Mouse (Mus musculus) MEL (cell line): ENCODE measurements around the gene Bach2. TPM values are rescaled to one million over a fixed set of nuclear protein-coding genes. Genes with fewer than 3 reads are reported as not detected.

Experiments used
- DNase-seq: peaks from one replicate; pipeline ENCODE4 v3.0.0; 2011; ENCODE audit warnings: low read depth, low spot score
- H3K27ac ChIP-seq: 2 replicates; pipeline ENCODE4 v1.5.1; 2012; ENCODE audit warnings: low read depth, mild to moderate bottlenecking, control low read depth, low read length, moderate library complexity; ENCODE audit not compliant: control insufficient read depth
- H3K27me3 ChIP-seq, 2 experiments: fragments of 150-350 bp in 1 of 2; sonication (generic) in 1 of 2; 2 replicates each; pipeline ENCODE4 v1.6.1; 2012; ENCODE audit warnings: low read length in 2 of 2, mild to moderate bottlenecking in 2 of 2, improper control_type of control experiment in 1 of 2, moderate library complexity in 1 of 2; ENCODE audit not compliant: insufficient read depth in 2 of 2, control insufficient read depth in 1 of 2
- H3K36me3 ChIP-seq, 2 experiments: 2 replicates each; pipeline ENCODE4 v1.6.1; 2012 to 2014; ENCODE audit warnings: low read length in 2 of 2, improper control_type of control experiment in 1 of 2, inconsistent platforms in 1 of 2, mild to moderate bottlenecking in 1 of 2; ENCODE audit not compliant: insufficient read depth in 2 of 2, control insufficient read depth in 1 of 2
- H3K4me1 ChIP-seq, 2 experiments: fragments of 150-350 bp in 1 of 2; sonication (generic) in 1 of 2; 2 replicates each; pipeline ENCODE4 v1.6.1; 2012; ENCODE audit warnings: low read length in 2 of 2, improper control_type of control experiment in 1 of 2, mild to moderate bottlenecking in 1 of 2; ENCODE audit not compliant: insufficient read depth in 2 of 2, control insufficient read depth in 1 of 2
- H3K4me3 ChIP-seq, 2 experiments: fragments of 150-350 bp in 1 of 2; sonication (generic) in 1 of 2; 2 replicates each; pipeline ENCODE4 v1.5.1; 2012; ENCODE audit warnings: low read depth in 2 of 2, low read length in 2 of 2, mild to moderate bottlenecking in 2 of 2, moderate library complexity in 2 of 2, control low read depth in 1 of 2, improper control_type of control experiment in 1 of 2; ENCODE audit not compliant: control insufficient read depth in 1 of 2, insufficient read depth in 1 of 2
- H3K79me2 ChIP-seq: 2 replicates; pipeline ENCODE4 v1.6.1; 2012; ENCODE audit warnings: mild to moderate bottlenecking, low read length, moderate library complexity; ENCODE audit not compliant: control insufficient read depth, poor library complexity, insufficient read depth
- H3K9ac ChIP-seq: 2 replicates; pipeline ENCODE4 v1.6.1; 2012; ENCODE audit warnings: low read depth, mild to moderate bottlenecking, control low read depth, low read length, moderate library complexity; ENCODE audit not compliant: control insufficient read depth, poor library complexity, severe bottlenecking
- H3K9me3 ChIP-seq: fragments of 150-350 bp; sonication (generic); replicated peaks from 2 replicates; pipeline ENCODE4 v1.6.1; 2012; ENCODE audit warnings: mild to moderate bottlenecking, low read length, improper control_type of control experiment, moderate library complexity; ENCODE audit not compliant: insufficient read depth
- CHD1 ChIP-seq: IDR thresholded peaks from 2 replicates; pipeline ENCODE4 v1.6.1; 2012; ENCODE audit warnings: low read depth, mild to moderate bottlenecking, inconsistent platforms, low read length, improper control_type of control experiment
- CHD2 ChIP-seq: IDR thresholded peaks from 2 replicates; pipeline ENCODE4 v1.6.1; 2011; ENCODE audit warnings: low read length, improper control_type of control experiment
- CTCF ChIP-seq, 3 experiments: IDR thresholded peaks in 2 of 3; conservative IDR thresholded peaks in 1 of 3; 2 replicates each; pipeline ENCODE4 v1.5.1; 2011 to 2012; ENCODE audit warnings: low read length in 3 of 3, low read depth in 2 of 3, mild to moderate bottlenecking in 2 of 3, improper control_type of control experiment in 1 of 3, inconsistent platforms in 1 of 3, mixed read lengths in 1 of 3, moderate library complexity in 1 of 3; ENCODE audit not compliant: control insufficient read depth in 1 of 3, insufficient read depth in 1 of 3, poor library complexity in 1 of 3, severe bottlenecking in 1 of 3
- EP300 ChIP-seq, 2 experiments: IDR thresholded peaks; 2 replicates each; pipeline ENCODE4 v1.6.1; 2011; ENCODE audit warnings: improper control_type of control experiment in 2 of 2, low read length in 2 of 2, low read depth in 1 of 2, mild to moderate bottlenecking in 1 of 2
- GATA1 ChIP-seq: IDR thresholded peaks from 2 replicates; pipeline ENCODE4 v1.6.1; 2011; ENCODE audit warnings: low read depth, low read length, improper control_type of control experiment
- HCFC1 ChIP-seq: IDR thresholded peaks from 2 replicates; pipeline ENCODE4 v1.6.1; 2012; ENCODE audit warnings: low read depth, mild to moderate bottlenecking, inconsistent platforms, low read length, improper control_type of control experiment, moderate library complexity
- JUND ChIP-seq: IDR thresholded peaks from 2 replicates; pipeline ENCODE4 v1.6.1; 2011; ENCODE audit warnings: low read depth, mild to moderate bottlenecking, improper control_type of control experiment, low read length
- MAFK ChIP-seq: IDR thresholded peaks from 2 replicates; pipeline ENCODE4 v1.6.1; 2011; ENCODE audit warnings: low read depth, mild to moderate bottlenecking, low read length, improper control_type of control experiment, borderline replicate concordance
- MAZ ChIP-seq: IDR thresholded peaks from 2 replicates; pipeline ENCODE4 v1.6.1; 2012; ENCODE audit warnings: low read depth, mild to moderate bottlenecking, inconsistent platforms, low read length, improper control_type of control experiment
- MEF2A ChIP-seq: IDR thresholded peaks from 2 replicates; pipeline ENCODE4 v1.6.1; 2014; ENCODE audit warnings: low read depth, mild to moderate bottlenecking, inconsistent platforms, low read length, improper control_type of control experiment; ENCODE audit not compliant: poor library complexity, insufficient replicate concordance, severe bottlenecking; ENCODE audit errors: extremely low read depth
- MYB ChIP-seq: IDR thresholded peaks from 2 replicates; pipeline ENCODE4 v1.6.1; 2011; ENCODE audit warnings: mild to moderate bottlenecking, low read depth, low read length, improper control_type of control experiment
- MYC ChIP-seq: IDR thresholded peaks from 2 replicates; pipeline ENCODE4 v1.6.1; 2011; ENCODE audit warnings: low read depth, mild to moderate bottlenecking, low read length, improper control_type of control experiment, moderate library complexity
- NRF1 ChIP-seq: IDR thresholded peaks from 2 replicates; pipeline ENCODE4 v1.6.1; 2014; ENCODE audit warnings: low read depth, mild to moderate bottlenecking, inconsistent platforms, low read length, improper control_type of control experiment, moderate library complexity; ENCODE audit not compliant: poor library complexity, insufficient read depth, severe bottlenecking
- POLR2AphosphoS5 ChIP-seq: IDR thresholded peaks from 2 replicates; pipeline ENCODE4 v1.6.1; 2012; ENCODE audit warnings: low read depth, borderline replicate concordance, mild to moderate bottlenecking, inconsistent platforms, low read length, moderate library complexity, mixed read lengths
- RAD21 ChIP-seq: IDR thresholded peaks from 2 replicates; pipeline ENCODE4 v1.6.1; 2011; ENCODE audit warnings: mild to moderate bottlenecking, low read depth, low read length, improper control_type of control experiment
- SIN3A ChIP-seq: IDR thresholded peaks from 2 replicates; pipeline ENCODE4 v1.6.1; 2012; ENCODE audit warnings: low read length, improper control_type of control experiment, inconsistent platforms
- TBP ChIP-seq: IDR thresholded peaks from 2 replicates; pipeline ENCODE4 v1.8.0; 2011; ENCODE audit warnings: low read depth, low read length, improper control_type of control experiment
- UBTF ChIP-seq: IDR thresholded peaks from 2 replicates; pipeline ENCODE4 v1.6.1; 2012; ENCODE audit warnings: low read depth, mild to moderate bottlenecking, inconsistent platforms, low read length, improper control_type of control experiment, moderate library complexity, borderline replicate concordance; ENCODE audit not compliant: insufficient read depth
- USF1 ChIP-seq: IDR thresholded peaks from 2 replicates; pipeline ENCODE4 v1.6.1; 2014; ENCODE audit warnings: low read depth, mild to moderate bottlenecking, inconsistent platforms, low read length, improper control_type of control experiment, moderate library complexity
- ZC3H11A ChIP-seq: IDR thresholded peaks from 2 replicates; pipeline ENCODE4 v1.6.1; 2012; ENCODE audit warnings: low read depth, mild to moderate bottlenecking, inconsistent platforms, low read length, improper control_type of control experiment
- ZKSCAN1 ChIP-seq: IDR thresholded peaks from 2 replicates; pipeline ENCODE4 v1.6.1; 2012; ENCODE audit warnings: low read depth, mild to moderate bottlenecking, inconsistent platforms, low read length, improper control_type of control experiment, moderate library complexity
- ZMIZ1 ChIP-seq: IDR thresholded peaks from 2 replicates; pipeline ENCODE4 v1.6.1; 2012; ENCODE audit warnings: low read depth, mild to moderate bottlenecking, inconsistent platforms, low read length, improper control_type of control experiment, moderate library complexity
- polyA plus RNA-seq, 2 experiments: library from polyadenylated mRNA; stranded (reverse) in 1 of 2; unstranded in 1 of 2; fragments of >175 nt in 1 of 2; fragments of >200 nt in 1 of 2; gene quantifications; 2 replicates each; pipeline versions ENCODE4 v1.2.1 to v1.2.4; 2012; ENCODE audit warnings: low replicate concordance in 2 of 2, low read depth in 1 of 2; ENCODE audit not compliant: insufficient read length in 2 of 2, insufficient read depth in 1 of 2, missing spikeins in 1 of 2
- total RNA-seq: library from RNA; depleted of rRNA; stranded (reverse); fragments of 300-350 nt; gene quantifications from 2 replicates; pipeline ENCODE4 v1.2.3, GENCODE M21; 2012

The Bach2 gene
- total and polyA plus RNA-seq, 3 experiments = 0.04 TPM; not detected in 2

GRCm38 (mm10) chr4:32198031-32198430 lies 40.6 kb upstream of the Bach2 start:
- TF ChIP-seq CHD2 = no peak
- no peak for TF ChIP-seq POLR2AphosphoS5
- no peak for TF ChIP-seq USF1
- no peak for TF ChIP-seq MYB
- no peak for TF ChIP-seq MAZ
- TF ChIP-seq CHD1 = no peak
- no peak for TF ChIP-seq ZMIZ1
- TF ChIP-seq GATA1 = no peak
- no peak for TF ChIP-seq JUND
- no peak for TF ChIP-seq EP300 (IDR thresholded peaks at IDR 0.05; ENCODE audit: low read depth in 1 of 2, low read length in 2 of 2)
- no peak for TF ChIP-seq SIN3A
- no peak for TF ChIP-seq TBP
- no peaks in the 10 kb centered on the region for H3K79me2 ChIP-seq
- no peaks in the 10 kb centered on the region for H3K36me3 ChIP-seq
- H3K27me3 ChIP-seq = peaks cover 0 to 7% of the 10 kb centered on the region in 2 experiments; a peak in 2 of 4 replicates
- DNase-seq = no peak
- H3K9me3 ChIP-seq = no peaks in the 10 kb centered on the region
- no peak overlapping the region for H3K27ac ChIP-seq
- H3K4me3 ChIP-seq = no peak overlapping the region
- no peak overlapping the region for H3K9ac ChIP-seq
- H3K4me1 ChIP-seq = no peaks in the 10 kb centered on the region; a peak in 1 of 4 replicates

- H3K27me3 ChIP-seq = peaks cover 0 to 7% of the 10 kb centered on the region in 2 experiments; a peak in 2 of 4 replicates
- no peaks in the 10 kb centered on the region for H3K79me2 ChIP-seq
- no peak overlapping the region for H3K9ac ChIP-seq
- no peak for DNase-seq
- H3K36me3 ChIP-seq = no peaks in the 10 kb centered on the region
- H3K9me3 ChIP-seq = no peaks in the 10 kb centered on the region
- no peaks in the 10 kb centered on the region; a peak in 1 of 4 replicates for H3K4me1 ChIP-seq
- H3K27ac ChIP-seq = no peak overlapping the region
- H3K4me3 ChIP-seq = no peak overlapping the region
- TF ChIP-seq MEF2A (no peak), TBP (no peak), MAFK (no peak), ZC3H11A (no peak), UBTF (no peak), MYB (no peak)
Observed at GRCm38 (mm10) chr4:32198589-32198988, 40.0 kb upstream of the Bach2 start.

GRCm38 (mm10) chr4:32199156-32199555 lies 39.4 kb upstream of the Bach2 start:
- H3K36me3 ChIP-seq = no peaks in the 10 kb centered on the region; a peak in 1 of 4 replicates
- H3K9ac ChIP-seq = no peak overlapping the region
- no peak overlapping the region for H3K4me3 ChIP-seq
- no peaks in the 10 kb centered on the region for H3K79me2 ChIP-seq
- no peaks in the 10 kb centered on the region for H3K9me3 ChIP-seq
- no peak for DNase-seq
- no peak overlapping the region for H3K27ac ChIP-seq
- peaks cover 0 to 6% of the 10 kb centered on the region in 2 experiments; a peak in 2 of 4 replicates for H3K27me3 ChIP-seq
- peaks cover 0 to 1% of the 10 kb centered on the region in 2 experiments; a peak in 1 of 4 replicates for H3K4me1 ChIP-seq
- TF ChIP-seq CTCF (IDR thresholded peaks at IDR 0.05 in 2 of 3, conservative IDR thresholded peaks at IDR 0.05 in 1 of 3; ENCODE audit: control insufficient read depth in 1 of 3, insufficient read depth in 1 of 3, low read depth in 2 of 3, low read length in 3 of 3, poor library complexity in 1 of 3, severe bottlenecking in 1 of 3) = no peak
- TF ChIP-seq HCFC1 = no peak
- TF ChIP-seq MYC = no peak
- TF ChIP-seq NRF1 = no peak
- no peak for TF ChIP-seq GATA1
- no peak for TF ChIP-seq MYB
- TF ChIP-seq POLR2AphosphoS5 = no peak
- no peak for TF ChIP-seq USF1
- TF ChIP-seq RAD21 = no peak
- TF ChIP-seq TBP = no peak
- no peak for TF ChIP-seq ZKSCAN1
